Mouse (Mus musculus): ENCODE measurements around the gene Adcy2.

Adcy2 gene

GRCm38 (mm10) chr13:68607652-68608405, 391.5 kb downstream of the Adcy2 start:
- 33% methylated on average over 21 of the region's 21 CpGs for WGBS

- 13% methylated on average over 11 of the region's 11 CpGs for WGBS
Observed at GRCm38 (mm10) chr13:68605689-68606126, 393.6 kb downstream of the Adcy2 start.

- 45% methylated on average over 6 of the region's 6 CpGs for WGBS
Observed at GRCm38 (mm10) chr13:68603085-68603484, 396.3 kb downstream of the Adcy2 start.

GRCm38 (mm10) chr13:68601184-68601583, 398.2 kb downstream of the Adcy2 start:
- 12% methylated on average over 6 of the region's 6 CpGs for WGBS

GRCm38 (mm10) chr13:68597667-68598066, 401.7 kb downstream of the Adcy2 start:
- 10% methylated on average over 13 of the region's 13 CpGs for WGBS

GRCm38 (mm10) chr13:68597199-68597598, 402.1 kb downstream of the Adcy2 start, which contains the start of gene 1700001L19Rik:
1700001L19Rik (plus strand) TSS chr13:68597421.
- WGBS = 11% methylated on average over 10 of the region's 10 CpGs

- 57% methylated on average over 1 of the region's 1 CpGs for WGBS
Observed at GRCm38 (mm10) chr13:68593797-68594196, 405.5 kb downstream of the Adcy2 start.

- WGBS = 83% methylated on average over 7 of the region's 7 CpGs
Observed at GRCm38 (mm10) chr13:68585441-68585840, 413.9 kb downstream of the Adcy2 start.

GRCm38 (mm10) chr13:68583961-68584360, 415.4 kb downstream of the Adcy2 start:
- 92% methylated on average over 11 of the region's 11 CpGs for WGBS

- WGBS = under 1% methylated on average over 11 of the region's 11 CpGs
Observed at GRCm38 (mm10) chr13:68582517-68582780, 416.9 kb downstream of the Adcy2 start.

GRCm38 (mm10) chr13:68581747-68582516, 417.4 kb downstream of the Adcy2 start, which contains the start of the genes Mtrr and Fastkd3:
Mtrr (minus strand) TSS chr13:68582149.
Fastkd3 (plus strand) TSS chr13:68582234.
- WGBS = under 1% methylated on average over 81 of the region's 81 CpGs

- 18% methylated on average over 14 of the region's 14 CpGs for WGBS
Observed at GRCm38 (mm10) chr13:68581086-68581740, 418.1 kb downstream of the Adcy2 start.

GRCm38 (mm10) chr13:68577945-68578344, 421.4 kb downstream of the Adcy2 start:
- WGBS = 47% methylated on average over 7 of the region's 7 CpGs

GRCm38 (mm10) chr13:68574398-68574797, 424.9 kb downstream of the Adcy2 start:
- WGBS = 95% methylated on average over 4 of the region's 4 CpGs

GRCm38 (mm10) chr13:68572966-68573913, 426.1 kb downstream of the Adcy2 start:
- WGBS = 68% methylated on average over 10 of the region's 10 CpGs

- WGBS = 82% methylated on average over 19 of the region's 19 CpGs
Observed at GRCm38 (mm10) chr13:68572247-68572646, 427.1 kb downstream of the Adcy2 start.

Measured in cerebral cortex, adult 2 months (tissue).